Mouse (Mus musculus): ENCODE measurements at regions not wholly inside any gene's neighbourhood (a gene's known extent, or its start where the extent isn't known, plus 50 kb on each side); places are given as distances from the start of the nearest gene placed in this dataset.

DNA sequence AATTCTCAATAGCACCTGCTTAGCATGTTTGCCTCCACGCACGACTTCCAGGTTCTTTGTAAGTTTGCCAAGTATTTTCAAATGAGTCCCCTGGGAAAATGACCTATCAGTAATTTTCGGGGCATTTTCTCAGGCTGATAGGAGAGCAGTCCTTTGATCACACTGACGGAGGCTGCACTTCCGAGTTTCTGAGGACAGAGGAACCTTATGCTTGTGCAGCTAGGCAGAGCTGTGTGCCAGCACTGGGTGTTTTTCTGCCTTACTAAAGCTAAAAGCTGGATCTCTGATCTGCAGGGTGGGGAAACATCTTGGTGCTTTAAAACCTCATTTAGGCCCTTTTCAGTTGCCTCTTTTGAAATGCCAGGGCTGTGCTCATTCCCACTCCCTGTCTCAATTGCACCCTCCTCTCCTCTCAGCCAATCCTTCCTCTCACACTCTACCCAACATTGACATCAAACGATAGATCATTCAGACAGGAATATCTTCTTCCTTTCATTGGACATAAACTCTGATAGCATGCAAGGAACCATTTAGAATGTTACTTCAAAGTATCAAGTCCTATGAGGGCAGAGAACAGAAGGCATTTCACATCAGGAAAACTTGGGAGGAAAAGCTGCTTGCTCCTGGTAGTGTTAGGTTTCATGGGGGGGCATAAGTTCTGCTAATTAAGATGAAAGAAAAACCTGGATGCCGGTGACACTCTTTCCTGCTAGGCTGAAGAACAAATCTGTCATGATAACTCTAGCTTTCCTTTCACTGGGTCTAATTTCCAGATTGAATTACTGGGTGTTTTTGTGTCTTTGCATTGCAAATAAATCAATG is 95.3 kb downstream of the Lurap1l start:
- DNase-seq (ENCODE audit: extremely low read depth, low read depth, low spot score): no peak

GRCm38 (mm10) chr4:81006546-81006945 is 96.1 kb downstream of the Lurap1l start:
- peak; percentile 58 for DNase-seq (ENCODE audit: extremely low read depth, low read depth, low spot score)

- no peak for DNase-seq (ENCODE audit: extremely low read depth, low read depth, low spot score)
Measured at GRCm38 (mm10) chr4:81021850-81022249, 111.4 kb downstream of the Lurap1l start.

DNA sequence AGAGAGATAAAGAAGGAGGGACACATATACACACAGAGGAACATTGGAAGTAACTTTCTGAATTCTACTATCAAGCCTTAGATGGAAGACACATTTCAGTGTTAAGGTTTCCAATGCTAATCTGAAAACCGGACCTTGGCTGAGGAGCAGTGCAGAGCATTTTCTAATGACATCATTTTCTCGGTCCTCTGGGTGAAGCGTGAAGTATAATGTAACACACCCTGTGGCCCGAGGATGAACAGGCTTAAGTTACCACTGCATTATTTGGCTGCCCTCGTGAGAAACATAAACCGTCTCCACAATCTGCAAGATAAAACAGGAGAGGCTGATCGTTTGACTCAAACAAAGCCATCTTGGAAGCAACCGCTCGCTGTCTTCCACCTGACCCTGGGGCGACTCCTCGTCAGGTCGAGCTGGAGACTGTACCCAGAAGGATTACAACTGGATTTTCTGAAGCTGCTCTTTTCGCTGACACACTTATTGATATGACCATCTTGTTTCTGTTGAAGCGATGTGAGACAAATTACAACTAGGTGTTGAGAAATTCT is 113.1 kb downstream of the Lurap1l start:
- DNase-seq (ENCODE audit: extremely low read depth, low read depth, low spot score): peak; percentile 36

DNA sequence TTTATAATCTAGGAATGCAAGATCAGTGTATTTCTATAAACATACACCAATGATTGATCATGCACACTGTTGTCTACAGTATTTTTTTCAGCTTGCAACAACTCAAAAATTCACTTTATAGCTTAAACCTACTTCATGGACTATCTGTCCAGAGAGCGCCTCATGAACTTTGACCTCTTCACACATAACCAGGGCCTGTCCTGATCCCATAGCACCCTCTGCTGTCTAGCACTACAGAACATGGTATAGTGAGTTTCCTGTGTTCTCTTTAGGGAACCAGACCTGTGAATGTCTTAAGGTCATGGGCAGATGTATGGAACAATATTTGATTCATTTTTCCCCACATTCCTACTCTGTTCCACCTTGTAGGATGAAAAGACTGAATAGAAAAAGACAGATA is 117.1 kb downstream of the Lurap1l start:
- no peak for DNase-seq (ENCODE audit: extremely low read depth, low read depth, low spot score)

DNA sequence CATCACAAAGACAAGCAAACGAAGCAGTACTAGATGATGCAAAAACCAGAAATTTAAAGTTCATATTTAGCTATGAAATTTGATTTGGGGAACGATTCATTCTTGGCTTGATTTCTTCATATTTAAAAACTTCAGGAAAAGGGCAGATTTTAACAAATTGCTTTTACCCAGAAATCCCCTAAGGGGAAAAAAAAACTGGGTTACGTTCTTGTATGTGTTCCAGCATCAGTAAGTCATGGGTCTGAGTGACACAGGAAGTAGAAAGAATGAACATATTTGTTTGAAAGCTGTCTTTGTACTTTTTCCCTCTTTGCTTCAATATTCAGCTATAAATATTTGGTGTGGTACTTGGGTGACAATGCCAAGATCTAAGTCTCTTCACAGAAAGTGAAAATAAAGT is 120.2 kb downstream of the Lurap1l start:
- DNase-seq (ENCODE audit: extremely low read depth, low read depth, low spot score): no peak

- no peak for DNase-seq (ENCODE audit: extremely low read depth, low read depth, low spot score)
Measured at GRCm38 (mm10) chr4:81037336-81037902, 127.0 kb downstream of the Lurap1l start.

- no peak for DNase-seq (ENCODE audit: extremely low read depth, low read depth, low spot score)
Measured at GRCm38 (mm10) chr4:81058227-81058626, 147.8 kb downstream of the Lurap1l start.

DNA sequence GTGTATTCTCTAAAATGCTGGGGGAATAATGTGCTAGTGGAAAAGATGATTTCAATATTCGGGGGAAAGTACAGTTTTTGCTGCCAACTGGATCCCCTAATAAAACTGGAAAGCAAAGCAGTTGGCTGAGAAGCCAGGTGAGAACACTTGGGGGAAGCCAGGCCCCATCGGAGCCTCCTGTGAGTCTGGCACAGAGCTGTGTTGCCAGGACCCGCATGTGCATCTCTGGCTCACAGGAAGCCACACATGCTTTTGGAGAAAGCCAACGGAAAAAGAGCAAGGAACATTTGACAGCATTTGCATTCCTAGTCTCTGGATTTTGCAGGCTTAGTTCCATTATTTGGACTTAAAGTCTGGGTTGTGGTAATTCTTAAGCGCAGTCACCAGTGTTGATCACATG is 148.4 kb downstream of the Lurap1l start:
- DNase-seq (ENCODE audit: extremely low read depth, low read depth, low spot score): no peak

GRCm38 (mm10) chr4:81059356-81059755 is 148.9 kb downstream of the Lurap1l start:
- DNase-seq (ENCODE audit: extremely low read depth, low read depth, low spot score): no peak

GRCm38 (mm10) chr4:81082290-81082947 is 172.0 kb downstream of the Lurap1l start:
- DNase-seq (ENCODE audit: extremely low read depth, low read depth, low spot score): no peak

DNA sequence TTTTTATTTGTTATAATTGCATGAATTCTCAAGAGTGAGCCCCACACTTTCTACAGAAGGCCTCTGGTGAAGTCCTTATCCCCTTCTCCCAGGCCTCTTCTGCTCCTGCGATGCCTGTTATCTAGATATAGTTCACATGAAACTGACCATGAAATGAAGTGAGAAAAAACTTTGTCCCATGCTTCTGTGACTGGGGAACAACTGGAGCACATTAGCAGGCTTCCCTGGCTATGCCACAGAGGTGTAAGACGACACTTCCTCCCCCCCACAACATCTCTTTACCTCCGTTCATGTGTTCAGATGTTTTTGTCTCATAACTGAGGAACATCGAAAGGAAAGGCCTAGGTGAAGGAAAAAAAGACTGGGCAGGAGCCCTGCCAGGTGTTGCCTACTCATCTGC is 174.7 kb downstream of the Lurap1l start:
- DNase-seq (ENCODE audit: extremely low read depth, low read depth, low spot score): no peak

DNA sequence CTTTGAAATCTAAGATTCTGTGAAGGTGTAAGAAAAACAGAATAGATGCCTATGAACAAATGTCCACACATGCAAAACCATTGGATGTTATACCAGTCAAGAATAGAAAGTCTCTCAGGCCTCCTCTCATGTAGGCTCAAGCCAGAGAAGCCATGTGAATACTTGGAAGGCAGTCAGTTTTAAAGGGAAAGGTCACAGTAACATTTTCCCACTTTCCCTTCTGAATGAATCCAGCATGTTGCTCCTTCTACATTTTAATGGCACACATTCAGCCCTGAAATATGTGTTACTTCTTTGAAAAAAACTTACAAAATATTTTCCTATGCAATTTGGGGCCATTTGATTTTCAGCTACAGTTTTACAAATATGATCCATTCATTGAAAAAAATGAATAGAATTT is 186.1 kb downstream of the Lurap1l start:
- no peak for DNase-seq (ENCODE audit: extremely low read depth, low read depth, low spot score)

DNA sequence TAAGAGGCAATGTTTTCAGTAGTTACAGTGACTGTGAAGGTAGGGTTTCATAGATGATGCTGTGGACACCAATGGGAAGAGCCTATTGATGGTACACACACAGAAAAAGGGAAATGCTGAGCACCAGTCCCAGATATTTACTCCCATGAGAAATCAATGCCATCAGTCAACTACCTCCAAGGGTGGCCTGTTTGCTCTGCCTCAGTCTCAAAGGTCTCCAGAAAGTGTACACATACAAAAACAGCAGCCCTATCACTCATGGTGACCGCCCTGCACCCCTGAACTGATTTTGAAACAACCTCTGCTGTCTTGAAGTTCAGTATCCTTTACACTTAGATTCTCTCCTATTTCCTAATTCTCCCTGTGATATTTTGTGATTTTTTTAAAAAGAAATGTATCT is 187.2 kb downstream of the Lurap1l start:
- no peak for DNase-seq (ENCODE audit: extremely low read depth, low read depth, low spot score)

- no peak for DNase-seq (ENCODE audit: extremely low read depth, low read depth, low spot score)
Measured at GRCm38 (mm10) chr4:81101049-81101448, 190.6 kb downstream of the Lurap1l start.

GRCm38 (mm10) chr4:81111307-81111706 is 200.9 kb downstream of the Lurap1l start:
- no peak for DNase-seq (ENCODE audit: extremely low read depth, low read depth, low spot score)

- no peak for DNase-seq (ENCODE audit: extremely low read depth, low read depth, low spot score)
Measured at GRCm38 (mm10) chr4:81116411-81116810, 206.0 kb downstream of the Lurap1l start.

DNA sequence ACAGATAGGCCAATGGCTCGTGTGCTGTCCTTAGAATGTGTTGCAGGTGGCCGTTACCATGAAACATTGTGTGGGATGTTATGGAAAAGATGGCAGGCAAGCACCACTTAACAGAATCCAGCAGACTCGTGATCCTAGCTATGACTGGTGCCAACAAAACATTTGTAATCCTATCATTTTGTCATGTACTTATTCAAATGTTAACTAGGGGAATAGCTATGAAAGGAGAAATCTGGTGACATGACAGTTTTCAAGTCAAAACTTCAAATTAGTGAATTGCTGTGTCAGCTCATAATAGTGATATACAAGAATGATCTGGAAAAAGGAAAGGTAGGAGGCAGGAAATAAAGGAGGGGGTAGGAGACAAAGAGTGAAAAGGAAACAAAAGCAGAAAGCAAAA is 213.7 kb downstream of the Lurap1l start:
- no peak for DNase-seq (ENCODE audit: extremely low read depth, low read depth, low spot score)

- no peak for DNase-seq (ENCODE audit: extremely low read depth, low read depth, low spot score)
Measured at GRCm38 (mm10) chr4:81129874-81130273, 219.4 kb downstream of the Lurap1l start.

- no peak for DNase-seq (ENCODE audit: extremely low read depth, low read depth, low spot score)
Measured at GRCm38 (mm10) chr4:81173111-81173510, 262.7 kb downstream of the Lurap1l start.

DNA sequence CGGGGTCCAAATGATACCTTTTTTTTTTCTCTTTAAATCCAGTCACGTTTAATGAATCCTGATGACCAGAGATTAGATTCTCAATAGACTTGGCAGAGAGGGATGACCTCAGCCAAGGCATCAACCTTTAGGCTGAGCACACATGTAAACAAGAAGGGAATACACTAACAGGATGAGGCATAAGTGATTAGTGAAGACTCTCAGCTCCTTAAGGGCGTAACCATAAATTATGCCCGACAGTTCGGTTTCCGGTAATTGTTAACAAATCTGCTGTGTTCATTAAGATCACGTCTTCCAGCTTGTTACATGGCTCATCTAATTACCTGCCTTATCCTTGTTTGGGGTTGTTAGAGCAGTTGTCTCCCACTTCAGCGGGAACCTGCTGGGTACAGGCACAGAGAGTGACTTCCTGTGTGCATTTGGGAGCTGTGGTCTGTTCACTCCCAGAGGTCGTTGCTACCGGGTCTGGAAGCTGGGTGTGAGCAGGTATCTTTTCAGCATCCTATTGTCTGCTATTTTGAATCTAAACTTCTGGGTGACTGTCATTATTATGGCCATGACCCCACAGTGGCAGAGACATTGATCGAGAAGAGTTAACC is 265.1 kb downstream of the Mpdz start:
- DNase-seq (ENCODE audit: extremely low read depth, low read depth, low spot score): no peak

All from fat pad, adult 2 months (tissue).